Mouse (Mus musculus): ENCODE results near the gene Vdac1.

Gene Vdac1

GRCm38 (mm10) chr11:52421053-52421778 lies 60.6 kb downstream of the Vdac1 start:
- peak; percentile 68 for DNase-seq (ENCODE audit: low spot score)

DNA sequence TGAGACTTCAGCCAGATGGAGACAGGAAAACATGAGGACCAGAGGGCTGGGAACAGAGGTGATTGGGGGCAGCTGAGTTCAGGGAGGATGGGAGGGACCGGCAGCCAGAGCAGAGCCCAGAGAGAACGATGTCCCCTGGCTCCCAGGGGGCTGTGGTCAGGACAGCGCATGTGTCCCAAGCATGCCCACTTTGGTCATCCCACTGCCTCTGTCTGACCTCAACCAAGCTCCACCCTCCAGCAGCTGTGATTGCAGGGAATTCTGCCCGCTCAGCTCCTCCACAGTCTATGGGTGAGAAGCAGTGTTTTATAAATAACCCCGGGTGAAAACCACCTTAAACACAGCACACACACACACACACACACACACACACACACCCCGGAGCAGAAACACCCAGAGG lies 68.8 kb downstream of the Vdac1 start:
- DNase-seq (ENCODE audit: low spot score) = no peak

DNA sequence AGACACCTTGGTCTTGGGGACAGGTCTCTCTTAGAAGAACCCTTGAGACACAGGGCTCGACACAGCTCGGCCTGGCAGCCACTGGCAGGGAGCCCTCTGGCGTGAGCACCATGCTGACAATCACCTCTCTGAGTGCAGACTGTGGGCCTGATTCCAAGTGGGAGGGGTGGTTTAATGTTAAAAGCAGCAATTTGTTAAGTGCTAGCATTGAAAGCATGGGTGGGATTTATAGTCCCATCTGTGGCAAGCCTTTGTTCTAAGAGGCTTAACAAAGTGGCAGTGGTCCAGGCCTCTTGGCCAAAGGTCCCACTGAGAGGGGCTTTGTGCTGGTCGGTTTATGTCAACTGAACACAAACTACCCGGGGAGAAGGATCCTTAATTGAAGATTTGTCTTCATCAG lies 70.9 kb downstream of the Vdac1 start:
- no peak for DNase-seq (ENCODE audit: low spot score)

DNA sequence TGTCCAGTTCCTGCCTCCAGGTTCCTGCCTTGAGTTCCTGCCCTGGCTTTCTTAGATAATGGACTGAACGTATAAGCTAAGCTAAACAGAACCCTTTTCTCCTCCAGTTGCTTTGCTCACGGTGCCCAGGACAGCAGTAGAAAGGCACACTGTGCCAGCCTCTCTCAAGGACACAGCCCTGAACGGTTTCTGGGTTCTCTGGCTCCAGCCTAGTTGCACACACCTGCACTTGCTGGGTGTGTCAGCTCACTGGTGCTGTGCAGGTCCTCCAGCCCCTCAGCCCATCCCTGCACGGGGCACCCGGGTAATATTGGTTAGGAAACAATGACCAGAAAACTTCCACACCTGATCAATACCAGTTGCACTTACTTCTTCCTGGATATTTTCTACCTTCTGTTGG lies 71.5 kb downstream of the Vdac1 start:
- no peak for DNase-seq (ENCODE audit: low spot score)

DNA sequence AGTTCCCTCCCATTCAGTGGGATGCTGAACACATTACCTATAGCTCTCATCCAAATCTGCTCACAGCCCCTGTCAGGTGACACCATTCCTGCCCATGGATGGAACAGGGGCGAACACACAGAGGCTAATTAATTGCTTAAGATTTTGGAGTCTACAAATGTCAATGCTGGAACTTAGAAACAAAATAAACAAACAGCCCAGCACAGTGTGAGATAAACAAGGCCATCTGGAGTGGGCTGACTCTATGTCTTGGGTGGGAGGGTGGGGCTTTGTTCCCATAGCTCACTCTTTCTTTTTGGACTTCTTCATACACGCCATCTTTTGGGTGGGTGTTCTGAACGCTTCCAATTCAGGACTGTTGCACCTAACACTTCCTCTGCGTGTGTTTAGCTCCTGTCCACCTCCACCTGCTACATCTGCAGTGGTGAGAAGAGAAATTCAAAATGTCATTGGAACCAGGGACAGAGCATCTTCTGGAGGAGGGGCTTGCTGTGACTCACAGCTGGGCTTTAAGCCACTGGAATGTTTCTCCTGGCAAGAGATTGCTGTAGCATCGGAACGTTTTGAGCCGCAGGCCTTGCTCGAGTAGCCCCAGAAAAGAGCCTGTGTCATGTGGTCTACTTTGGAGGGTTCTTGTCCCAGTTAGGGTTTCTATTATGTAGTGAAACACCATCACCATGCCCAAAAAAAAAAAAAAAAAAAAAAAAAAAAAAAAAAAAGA lies 72.6 kb downstream of the Vdac1 start:
- no peak for DNase-seq (ENCODE audit: low spot score)

DNA sequence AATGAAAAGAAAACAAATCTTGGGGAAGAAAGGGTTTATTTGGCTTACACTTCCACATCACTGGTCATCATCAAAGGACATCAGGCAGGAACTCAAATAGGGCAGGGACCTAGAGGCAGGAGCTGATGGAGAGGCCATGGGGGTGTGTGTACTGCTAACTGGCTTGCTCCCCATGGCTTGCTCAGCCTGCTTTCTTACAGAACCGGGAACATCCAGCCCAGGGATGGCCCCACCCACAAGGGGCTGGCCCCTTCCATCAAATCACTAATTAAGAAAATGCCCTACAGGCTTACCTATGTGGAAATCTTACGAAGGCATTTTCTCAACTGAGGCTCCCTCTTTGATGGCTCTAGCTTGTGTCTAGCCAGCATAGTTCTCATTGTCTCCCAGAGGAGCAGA lies 73.1 kb downstream of the Vdac1 start:
- no peak for DNase-seq (ENCODE audit: low spot score)

DNA sequence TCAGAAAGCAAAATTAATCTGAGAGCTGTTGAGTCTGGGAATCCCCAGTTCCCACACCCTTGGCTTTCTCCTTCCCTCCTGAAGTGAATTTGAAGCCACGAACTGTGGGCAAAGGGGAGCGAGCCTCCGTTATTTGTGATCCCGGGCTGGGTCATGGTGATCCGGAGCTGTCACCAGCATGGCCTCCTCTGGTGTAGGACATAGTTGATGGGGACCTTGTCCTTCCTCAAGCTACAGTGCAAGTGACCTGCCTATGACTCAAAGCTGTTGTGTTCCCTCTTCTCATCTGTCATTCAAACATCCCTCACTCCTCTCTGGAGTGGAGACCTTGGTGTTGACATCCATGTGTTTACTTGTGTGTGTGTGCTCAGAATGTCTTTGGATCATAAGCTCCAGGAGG lies 74.8 kb downstream of the Vdac1 start:
- DNase-seq (ENCODE audit: low spot score) = no peak

GRCm38 (mm10) chr11:52437123-52437522 lies 76.5 kb downstream of the Vdac1 start:
- no peak for DNase-seq (ENCODE audit: low spot score)
